Mouse (Mus musculus): ENCODE results near the gene Kansl1l. TPM values are rescaled to one million over a fixed set of nuclear protein-coding genes. Genes with fewer than 3 reads are reported as not detected.

The Kansl1l gene
- polyA plus RNA-seq, 1 experiment from 2014 or later = 22.4 TPM

DNA sequence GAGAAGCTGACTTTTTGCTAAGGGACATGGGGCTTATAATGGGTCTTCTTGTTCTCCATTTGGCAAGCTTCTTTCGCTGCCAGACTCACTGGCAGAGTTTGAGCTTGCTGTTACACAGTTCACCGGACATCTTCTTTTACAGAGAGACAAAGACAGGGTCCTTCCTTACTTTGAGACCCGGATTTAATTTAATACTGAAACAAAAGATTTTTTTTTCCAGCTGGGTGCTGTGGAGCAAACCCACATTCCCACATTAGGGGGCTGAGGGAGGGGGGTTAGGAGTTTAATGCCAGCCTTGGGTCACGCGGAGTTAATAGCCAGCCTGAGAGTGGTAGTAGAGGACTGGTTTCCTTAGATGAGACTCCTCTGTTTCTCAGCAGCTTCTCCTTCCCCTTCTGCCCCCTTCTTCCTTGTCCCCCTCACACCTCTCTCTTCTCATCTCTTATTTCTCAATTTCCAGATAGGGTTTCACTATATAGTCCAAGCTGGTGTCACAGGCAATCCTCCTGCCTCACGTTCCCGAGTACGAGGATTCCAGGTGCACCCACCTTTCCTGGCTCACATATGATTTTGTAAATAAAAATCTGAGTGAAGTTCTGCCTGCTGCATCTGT is 124.5 kb downstream of the Kansl1l start:
- H3K9me3 ChIP-seq = no peaks in the 10 kb centered on the region
- H3K9ac ChIP-seq = no peak overlapping the region
- H3K4me1 ChIP-seq = no peaks in the 10 kb centered on the region
- no peak overlapping the region for H3K4me2 ChIP-seq (replicated peaks)
- no peaks in the 10 kb centered on the region for H3K36me3 ChIP-seq
- no peak overlapping the region for H3K27ac ChIP-seq
- no peak overlapping the region for H3K4me3 ChIP-seq
- ATAC-seq (ENCODE audit: low FRiP score, low read depth) = no peak
- no peaks in the 10 kb centered on the region for H3K27me3 ChIP-seq
- 82% methylated on average over 8 of the region's 8 CpGs for WGBS

DNA sequence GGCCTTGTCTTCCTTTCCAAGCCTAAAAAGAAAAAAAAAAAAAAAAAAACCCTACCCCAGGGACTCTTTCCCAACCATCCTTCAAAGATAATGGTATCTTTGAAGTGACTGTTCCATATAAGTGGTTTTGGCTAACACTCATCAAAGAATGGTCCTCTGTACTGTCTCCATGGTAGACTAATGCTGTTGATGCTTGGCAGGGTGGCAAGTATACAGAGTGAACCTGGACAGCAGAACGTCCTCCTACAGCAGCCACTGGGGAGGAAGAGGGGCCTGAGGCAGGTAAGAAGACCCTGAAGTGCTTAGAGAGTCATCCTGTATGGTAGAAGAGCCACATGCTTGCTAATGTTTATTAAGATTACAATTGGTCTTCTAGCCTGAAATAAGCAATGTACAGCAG is 125.1 kb downstream of the Kansl1l start:
- H3K4me1 ChIP-seq = no peaks in the 10 kb centered on the region
- no peak overlapping the region for H3K4me3 ChIP-seq
- ATAC-seq (ENCODE audit: low FRiP score, low read depth) = no peak
- no peak overlapping the region for H3K9ac ChIP-seq
- no peak overlapping the region for H3K4me2 ChIP-seq (replicated peaks)
- H3K9me3 ChIP-seq = no peaks in the 10 kb centered on the region
- no peaks in the 10 kb centered on the region for H3K36me3 ChIP-seq
- 75% methylated on average over 1 of the region's 1 CpGs for WGBS
- no peak overlapping the region for H3K27ac ChIP-seq
- no peaks in the 10 kb centered on the region for H3K27me3 ChIP-seq

DNA sequence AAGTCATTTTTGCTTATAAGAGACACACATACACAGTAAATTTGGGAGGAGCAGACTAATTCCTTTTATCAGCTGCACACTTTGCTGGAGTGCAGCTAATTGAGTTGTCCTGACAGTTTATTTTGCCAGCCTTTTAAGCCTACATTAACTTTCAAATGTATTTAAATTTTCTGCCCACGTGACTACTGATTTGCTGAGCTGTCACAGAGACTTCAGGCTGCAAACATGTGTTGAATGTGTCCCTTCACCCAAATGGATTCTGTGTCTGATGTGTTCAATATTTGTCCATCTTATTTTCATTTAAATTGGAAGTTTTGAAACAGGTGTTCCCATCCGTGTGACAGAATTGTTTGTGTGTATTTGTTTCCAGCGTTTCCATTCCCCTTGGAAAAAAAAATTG is 125.6 kb downstream of the Kansl1l start:
- ATAC-seq (ENCODE audit: low FRiP score, low read depth) = no peak
- Histone ChIP-seq H3K36me3 (no peaks in the 10 kb centered on the region), H3K27ac (no peak overlapping the region), H3K9ac (no peak overlapping the region), H3K4me1 (no peaks in the 10 kb centered on the region), H3K9me3 (no peaks in the 10 kb centered on the region), H3K4me3 (no peak overlapping the region), H3K4me2 (replicated peaks) (no peak overlapping the region), H3K27me3 (no peaks in the 10 kb centered on the region)
- WGBS = 73% methylated on average over 3 of the region's 3 CpGs

DNA sequence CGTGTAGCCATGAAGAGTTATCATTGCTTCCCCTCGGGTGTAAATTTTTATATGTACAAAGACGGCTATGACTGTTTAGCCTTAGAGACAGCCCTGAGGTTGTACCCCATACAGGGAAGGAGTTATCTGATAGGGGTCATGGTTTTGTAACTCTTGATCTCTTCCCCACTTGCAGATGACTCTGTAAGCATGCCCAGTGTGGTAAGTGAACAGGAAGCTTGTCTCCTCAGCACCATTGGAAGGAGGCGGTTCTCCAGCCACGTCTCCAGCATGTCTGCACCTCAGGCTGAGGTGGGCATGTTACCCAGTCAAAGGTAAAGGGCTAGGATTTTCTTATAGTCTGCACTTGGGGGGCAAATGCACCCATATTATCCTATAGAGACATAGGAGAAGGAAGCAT is 134.4 kb downstream of the Kansl1l start:
- Histone ChIP-seq H3K4me3 (no peak overlapping the region), H3K27me3 (no peaks in the 10 kb centered on the region), H3K4me2 (replicated peaks) (no peak overlapping the region), H3K9ac (no peak overlapping the region), H3K27ac (no peak overlapping the region), H3K9me3 (no peaks in the 10 kb centered on the region), H3K36me3 (no peaks in the 10 kb centered on the region), H3K4me1 (no peaks in the 10 kb centered on the region)
- 83% methylated on average over 5 of the region's 5 CpGs for WGBS
- no peak for ATAC-seq (ENCODE audit: low FRiP score, low read depth)

DNA sequence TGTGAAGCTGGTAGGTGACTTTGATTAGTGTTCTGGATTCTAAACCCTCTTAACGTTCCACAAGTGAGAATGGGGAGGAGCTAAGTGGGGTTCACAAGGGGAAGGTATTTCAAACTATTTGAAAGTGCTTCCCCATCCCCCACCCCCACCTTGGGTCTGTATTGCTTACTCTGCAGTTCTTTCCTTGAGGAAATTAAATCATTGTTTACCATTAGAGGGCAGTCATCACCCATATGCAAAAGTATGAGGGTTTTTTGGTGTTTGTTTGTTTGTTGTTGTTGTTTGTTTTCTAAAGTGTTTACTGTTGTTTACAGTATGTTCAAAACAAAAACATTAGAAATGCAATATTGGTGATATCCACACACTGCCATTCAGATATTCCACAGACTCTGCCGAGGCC is 138.7 kb downstream of the Kansl1l start:
- Histone ChIP-seq H3K4me3 (no peak overlapping the region), H3K27me3 (no peaks in the 10 kb centered on the region), H3K9me3 (no peaks in the 10 kb centered on the region), H3K9ac (no peak overlapping the region), H3K27ac (no peak overlapping the region), H3K36me3 (no peaks in the 10 kb centered on the region), H3K4me1 (no peaks in the 10 kb centered on the region), H3K4me2 (replicated peaks) (no peak overlapping the region)
- ATAC-seq (ENCODE audit: low FRiP score, low read depth) = no peak
- WGBS = 38% methylated on average over 2 of the region's 2 CpGs

DNA sequence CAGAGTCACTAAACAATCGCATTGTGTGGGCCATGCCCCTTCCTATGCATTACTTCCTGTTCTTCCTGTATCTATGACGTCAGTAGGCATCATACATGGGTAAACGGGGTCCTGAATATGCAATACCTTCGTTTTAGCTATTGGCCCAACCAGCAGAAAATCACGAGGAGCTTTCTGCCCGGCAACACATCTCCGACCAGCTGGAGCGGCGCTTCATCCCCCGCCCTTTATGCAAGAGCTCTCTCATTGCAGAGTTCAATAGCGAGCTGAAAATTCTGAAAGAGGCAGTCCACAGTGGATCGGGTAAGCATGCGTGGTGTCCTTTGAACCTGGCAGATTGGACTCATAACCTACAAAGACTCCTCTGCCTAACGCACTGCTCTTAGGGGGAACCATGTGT is 139.4 kb downstream of the Kansl1l start:
- no peaks in the 10 kb centered on the region for H3K36me3 ChIP-seq
- H3K9me3 ChIP-seq = no peaks in the 10 kb centered on the region
- no peaks in the 10 kb centered on the region for H3K27me3 ChIP-seq
- no peak overlapping the region for H3K9ac ChIP-seq
- WGBS = 82% methylated on average over 14 of the region's 14 CpGs
- H3K27ac ChIP-seq = no peak overlapping the region
- no peak overlapping the region for H3K4me3 ChIP-seq
- ATAC-seq (ENCODE audit: low FRiP score, low read depth) = no peak
- no peak overlapping the region for H3K4me2 ChIP-seq (replicated peaks)
- H3K4me1 ChIP-seq = no peaks in the 10 kb centered on the region

DNA sequence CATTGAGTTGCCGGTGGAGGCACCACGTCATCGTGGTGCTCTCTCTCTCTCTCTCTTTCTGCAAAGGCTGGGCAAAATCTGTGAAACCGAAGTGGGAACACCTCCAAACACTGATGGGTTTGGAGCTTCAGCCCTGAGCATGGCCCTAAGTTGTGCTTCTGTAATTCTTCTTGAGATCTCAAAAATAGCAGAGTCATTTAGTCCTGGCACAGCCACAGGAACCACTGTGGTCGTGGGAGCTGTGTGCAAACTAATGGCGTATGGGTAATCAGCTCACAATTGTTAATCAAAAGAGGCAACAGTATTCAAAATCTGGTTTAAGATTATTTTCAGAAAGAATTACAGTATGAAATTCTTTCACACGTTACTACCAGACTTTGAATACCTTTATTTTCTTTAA is 144.6 kb downstream of the Kansl1l start:
- ATAC-seq (ENCODE audit: low FRiP score, low read depth) = no peak
- Histone ChIP-seq H3K4me1 (no peaks in the 10 kb centered on the region), H3K4me2 (replicated peaks) (no peak overlapping the region), H3K9ac (no peak overlapping the region), H3K4me3 (no peak overlapping the region), H3K27ac (no peak overlapping the region), H3K36me3 (no peaks in the 10 kb centered on the region), H3K27me3 (no peaks in the 10 kb centered on the region), H3K9me3 (no peaks in the 10 kb centered on the region)
- WGBS = 86% methylated on average over 7 of the region's 7 CpGs

DNA sequence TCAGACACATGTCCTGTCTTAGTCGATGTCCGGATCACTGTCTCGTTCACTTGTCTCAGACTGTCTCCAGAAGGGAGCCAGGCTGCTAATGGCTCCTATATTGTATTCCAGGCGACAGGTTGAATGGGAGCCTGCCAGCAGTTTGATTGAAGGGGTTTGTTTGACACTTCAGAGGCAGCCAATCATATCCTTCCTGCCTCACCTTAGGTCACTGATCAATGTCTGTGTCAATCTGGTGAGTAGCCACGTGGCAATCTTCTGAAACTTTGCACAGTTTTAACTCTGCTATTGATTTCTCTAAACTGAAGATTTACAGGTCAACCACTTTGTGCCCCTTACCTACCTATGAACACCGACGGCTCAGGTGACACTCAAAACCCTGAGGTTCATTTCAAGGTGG is 145.9 kb downstream of the Kansl1l start:
- Histone ChIP-seq H3K4me2 (replicated peaks) (no peak overlapping the region), H3K4me1 (no peaks in the 10 kb centered on the region), H3K36me3 (no peaks in the 10 kb centered on the region), H3K9ac (no peak overlapping the region), H3K9me3 (no peaks in the 10 kb centered on the region), H3K27ac (no peak overlapping the region), H3K4me3 (no peak overlapping the region), H3K27me3 (no peaks in the 10 kb centered on the region)
- no peak for ATAC-seq (ENCODE audit: low FRiP score, low read depth)
- 81% methylated on average over 7 of the region's 7 CpGs for WGBS

Other genes starting within 250 kb of the Kansl1l start
- 43.3 and 48.2 TPM in 2 replicates for gene Rpe, start 116.7 kb downstream of the Kansl1l start, polyA plus RNA-seq (2015; fragmentation: Nextera tagmentation; extraction: Ambion mirVana)
- gene Acadl, start 45.7 kb upstream of the Kansl1l start, polyA plus RNA-seq (2015; fragmentation: Nextera tagmentation; extraction: Ambion mirVana) = 75.8 and 83.4 TPM in 2 replicates
- 383 and 390 TPM in 2 replicates for gene Myl1, start 127.8 kb upstream of the Kansl1l start, polyA plus RNA-seq (2015; fragmentation: Nextera tagmentation; extraction: Ambion mirVana)
- gene Lancl1, start 221.3 kb upstream of the Kansl1l start, polyA plus RNA-seq (2015; fragmentation: Nextera tagmentation; extraction: Ambion mirVana) = 136 and 141 TPM in 2 replicates